Mouse (Mus musculus) hindbrain, embryonic 10.5 days (tissue): ENCODE results near the gene Agxt. TPM values are rescaled to one million over a fixed set of nuclear protein-coding genes. Genes with fewer than 3 reads are reported as not detected.

Experiments used
- DNase-seq: peaks from one replicate; pipeline ENCODE4 v3.0.0-alpha.2; 2017; ENCODE audit warnings: low spot score
- H3K27ac ChIP-seq: fragments of 300-500 bp; sonication (generic); 2 replicates; pipeline ENCODE4 v1.5.1; 2016; ENCODE audit warnings: mild to moderate bottlenecking, moderate library complexity
- H3K27me3 ChIP-seq: fragments of 300-500 bp; sonication (generic); 2 replicates; pipeline ENCODE4 v1.6.1; 2016; ENCODE audit warnings: mild to moderate bottlenecking; ENCODE audit not compliant: poor library complexity, insufficient read depth, severe bottlenecking
- H3K36me3 ChIP-seq: fragments of 300-500 bp; sonication (generic); 2 replicates; pipeline ENCODE4 v1.6.1; 2016; ENCODE audit warnings: mild to moderate bottlenecking, moderate library complexity
- H3K4me1 ChIP-seq: fragments of 300-500 bp; sonication (generic); replicated peaks from 2 replicates; pipeline ENCODE4 v1.6.1; 2016; ENCODE audit warnings: mild to moderate bottlenecking
- H3K4me3 ChIP-seq: fragments of 300-500 bp; sonication (generic); 2 replicates; pipeline ENCODE4 v1.5.1; 2016; ENCODE audit warnings: mild to moderate bottlenecking, moderate library complexity
- H3K9me3 ChIP-seq: fragments of 300-500 bp; sonication (generic); 2 replicates; pipeline ENCODE4 v1.6.1; 2016; ENCODE audit warnings: mild to moderate bottlenecking, moderate library complexity
- WGBS: fragments of 180-500 bp; shearing (Covaris S2); methylation state at CpG from one replicate; pipeline ENCODE4 v1.1.7; 2016; 5-methylcytosine and 5-hydroxymethylcytosine counted together
- polyA plus RNA-seq: library from polyadenylated mRNA; unstranded; fragments of >200 nt; fragmentation: Nextera tagmentation; extraction: Ambion mirVana; gene quantifications from 2 replicates; pipeline ENCODE4 v1.2.1, GENCODE M21; 2016

Agxt gene
- polyA plus RNA-seq, 1 experiment from 2014 or later = not detected

- no peaks in the 10 kb centered on the region for H3K36me3 ChIP-seq
- WGBS = 87% methylated on average over 21 of the region's 21 CpGs
Measured at GRCm38 (mm10) chr1:93159566-93160500, 24.8 kb downstream of the Agxt start.

GRCm38 (mm10) chr1:93160501-93161133 lies 25.6 kb downstream of the Agxt start, which contains the start of gene 2310007B03Rik:
Gene 2310007B03Rik (minus strand): TSS chr1:93160948.
- 78% methylated on average over 8 of the region's 8 CpGs for WGBS
- no peaks in the 10 kb centered on the region for H3K36me3 ChIP-seq
- DNase-seq = no peak
- peaks cover 19% of the 10 kb centered on the region for H3K4me1 ChIP-seq
- H3K9me3 ChIP-seq = no peaks in the 10 kb centered on the region
- H3K4me3 ChIP-seq = no peak within 1 kb of the TSS
- H3K27me3 ChIP-seq = no peaks in the 10 kb centered on the region
- H3K27ac ChIP-seq = no peak within 1 kb of the TSS

More at GRCm38 (mm10) chr1:93159566-93160500, 24.8 kb downstream of the Agxt start:
- DNase-seq = no peak
- Histone ChIP-seq H3K27ac (no peak overlapping the region), H3K9me3 (no peaks in the 10 kb centered on the region), H3K4me1 (peaks cover 19% of the 10 kb centered on the region), H3K27me3 (no peaks in the 10 kb centered on the region), H3K4me3 (no peak overlapping the region)

GRCm38 (mm10) chr1:93161350-93161749 lies 26.3 kb downstream of the Agxt start:
- Histone ChIP-seq H3K27me3 (no peaks in the 10 kb centered on the region), H3K4me3 (no peak overlapping the region), H3K36me3 (no peaks in the 10 kb centered on the region), H3K4me1 (peaks cover 19% of the 10 kb centered on the region), H3K27ac (no peak overlapping the region), H3K9me3 (no peaks in the 10 kb centered on the region)
- WGBS = 74% methylated on average over 8 of the region's 8 CpGs
- DNase-seq = no peak

- Histone ChIP-seq H3K27me3 (no peaks in the 10 kb centered on the region), H3K27ac (no peak overlapping the region), H3K4me1 (peaks cover 19% of the 10 kb centered on the region), H3K36me3 (no peaks in the 10 kb centered on the region), H3K4me3 (no peak overlapping the region), H3K9me3 (no peaks in the 10 kb centered on the region)
- WGBS = 83% methylated on average over 10 of the region's 10 CpGs
- DNase-seq = no peak
Measured at GRCm38 (mm10) chr1:93161921-93162320, 26.9 kb downstream of the Agxt start.

- DNase-seq = no peak
- H3K27me3 ChIP-seq = no peaks in the 10 kb centered on the region
- WGBS = 87% methylated on average over 7 of the region's 7 CpGs
- H3K27ac ChIP-seq = no peak overlapping the region
- H3K4me1 ChIP-seq = peaks cover 19% of the 10 kb centered on the region
- H3K4me3 ChIP-seq = no peak overlapping the region
- no peaks in the 10 kb centered on the region for H3K9me3 ChIP-seq
- no peaks in the 10 kb centered on the region for H3K36me3 ChIP-seq
Measured at GRCm38 (mm10) chr1:93162588-93162987, 27.5 kb downstream of the Agxt start.

GRCm38 (mm10) chr1:93165447-93165846 lies 30.4 kb downstream of the Agxt start:
- Histone ChIP-seq H3K4me3 (no peak overlapping the region), H3K9me3 (no peaks in the 10 kb centered on the region), H3K36me3 (no peaks in the 10 kb centered on the region), H3K4me1 (peaks cover 24% of the 10 kb centered on the region), H3K27ac (no peak overlapping the region), H3K27me3 (no peaks in the 10 kb centered on the region)
- no peak for DNase-seq
- WGBS = 89% methylated on average over 9 of the region's 9 CpGs

GRCm38 (mm10) chr1:93166346-93167079 lies 31.5 kb downstream of the Agxt start:
- no peaks in the 10 kb centered on the region for H3K9me3 ChIP-seq
- no peaks in the 10 kb centered on the region for H3K27me3 ChIP-seq
- WGBS = 87% methylated on average over 11 of the region's 11 CpGs
- H3K4me1 ChIP-seq = peaks cover 13% of the 10 kb centered on the region
- H3K27ac ChIP-seq = no peak overlapping the region
- H3K4me3 ChIP-seq = no peak overlapping the region
- H3K36me3 ChIP-seq = no peaks in the 10 kb centered on the region
- DNase-seq = no peak

GRCm38 (mm10) chr1:93168295-93168775 lies 33.3 kb downstream of the Agxt start, which contains the start of gene Crocc2:
Gene Crocc2 (plus strand): TSS chr1:93168725.
- DNase-seq = no peak
- Histone ChIP-seq H3K27ac (no peak within 1 kb of the TSS), H3K27me3 (peaks cover 2% of the 10 kb centered on the region; the same call in 1 of the 2 replicates), H3K36me3 (no peaks in the 10 kb centered on the region), H3K4me1 (peaks cover 15% of the 10 kb centered on the region), H3K4me3 (no peak within 1 kb of the TSS), H3K9me3 (no peaks in the 10 kb centered on the region)
- WGBS = 44% methylated on average over 10 of the region's 10 CpGs

GRCm38 (mm10) chr1:93173665-93174064 lies 38.6 kb downstream of the Agxt start:
- Histone ChIP-seq H3K9me3 (no peaks in the 10 kb centered on the region), H3K27ac (no peak overlapping the region), H3K4me1 (peaks cover 33% of the 10 kb centered on the region), H3K36me3 (no peaks in the 10 kb centered on the region), H3K4me3 (no peak overlapping the region), H3K27me3 (peaks cover 44% of the 10 kb centered on the region)
- no peak for DNase-seq
- 64% methylated on average over 4 of the region's 4 CpGs for WGBS

GRCm38 (mm10) chr1:93174399-93174798 lies 39.4 kb downstream of the Agxt start:
- Histone ChIP-seq H3K4me1 (peaks cover 28% of the 10 kb centered on the region), H3K27ac (no peak overlapping the region), H3K9me3 (no peaks in the 10 kb centered on the region), H3K4me3 (no peak overlapping the region), H3K36me3 (no peaks in the 10 kb centered on the region), H3K27me3 (peaks cover 44% of the 10 kb centered on the region)
- DNase-seq = peak; percentile 92
- 1% methylated on average over 4 of the region's 4 CpGs for WGBS

GRCm38 (mm10) chr1:93175849-93176248 lies 40.8 kb downstream of the Agxt start:
- 15% methylated on average over 6 of the region's 6 CpGs for WGBS
- Histone ChIP-seq H3K36me3 (no peaks in the 10 kb centered on the region), H3K27ac (peak overlapping the region; percentile 89), H3K9me3 (no peaks in the 10 kb centered on the region), H3K4me3 (peak overlapping the region; percentile 60), H3K27me3 (peaks cover 44% of the 10 kb centered on the region), H3K4me1 (peaks cover 37% of the 10 kb centered on the region)
- no peak for DNase-seq

- peak overlapping the region; percentile 89 for H3K27ac ChIP-seq
- no peaks in the 10 kb centered on the region for H3K9me3 ChIP-seq
- peaks cover 44% of the 10 kb centered on the region for H3K27me3 ChIP-seq
- DNase-seq = peak; percentile 79
- 2% methylated on average over 44 of the region's 44 CpGs for WGBS
- peak overlapping the region; percentile 60 for H3K4me3 ChIP-seq
- peaks cover 43% of the 10 kb centered on the region for H3K4me1 ChIP-seq
- H3K36me3 ChIP-seq = no peaks in the 10 kb centered on the region
Measured at GRCm38 (mm10) chr1:93176525-93177332, 41.7 kb downstream of the Agxt start.
